Mouse (Mus musculus): ENCODE data around the gene Hipk1.
"Not testable (repeated sequence)": the region's sequence is repeated elsewhere in the genome, so short reads cannot be mapped to it uniquely, and the experiment has no call there.

DNA sequence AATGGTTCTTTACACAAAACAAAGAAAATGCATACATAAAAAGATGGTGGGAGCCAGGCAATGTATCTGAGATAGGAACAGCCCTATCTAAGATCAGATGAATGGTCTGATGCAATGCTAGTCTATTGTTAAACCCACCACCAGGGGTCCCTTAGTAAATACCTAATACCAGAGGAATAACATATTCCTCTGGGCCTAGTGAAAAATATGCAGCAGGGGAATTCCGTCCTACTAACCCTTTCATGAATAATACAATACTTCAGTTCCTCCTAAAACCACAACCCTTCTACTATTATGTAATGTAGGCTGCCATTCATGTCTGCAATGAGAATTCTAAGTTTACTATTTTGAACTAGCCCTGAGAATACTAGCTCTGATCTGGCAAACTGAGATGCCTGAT, 39.3 kb upstream of the Hipk1 start:
- TF ChIP-seq CTCF, EP300 (IDR thresholded peaks at IDR 0.05; ENCODE audit: low read depth): not testable (repeated sequence)

Data from heart, postnatal 0 days (tissue).